Mouse (Mus musculus): ENCODE measurements around the gene Pgr. TPM values are rescaled to one million over a fixed set of nuclear protein-coding genes. Genes with fewer than 3 reads are reported as not detected.

The Pgr gene
- polyA plus RNA-seq (2012; rRNA removed): 0.04 and 0.09 TPM in 2 replicates

DNA sequence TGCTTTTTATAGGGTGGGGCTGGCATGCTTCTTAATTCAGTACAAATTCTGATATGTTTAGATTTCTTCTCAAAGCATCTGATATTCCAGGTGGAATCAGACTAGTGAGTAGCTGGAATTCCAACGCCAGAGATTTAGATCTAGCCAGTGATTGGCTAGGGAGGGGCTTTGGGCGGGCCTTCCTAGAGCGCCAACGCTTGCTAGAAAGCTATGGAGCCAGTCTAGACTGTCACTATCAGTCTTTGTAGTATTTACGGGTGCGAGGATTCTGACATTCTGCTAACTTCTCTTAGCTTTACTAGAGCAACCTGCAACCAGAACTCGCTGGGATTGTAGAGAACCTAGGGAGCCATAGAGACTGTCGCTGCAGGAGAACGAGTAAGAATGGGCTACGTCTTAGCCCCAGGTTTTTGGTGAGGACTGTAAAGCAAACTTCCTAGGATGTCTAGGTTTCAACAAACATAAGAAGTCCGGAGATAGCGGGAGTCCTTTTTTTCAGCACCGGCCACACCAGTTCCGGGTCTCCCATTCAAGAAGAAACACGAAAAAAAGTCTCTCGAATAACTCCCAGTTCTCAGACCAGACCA lies at the start of gene Pgr:
TSS of gene Pgr (plus strand) at position 218 of the 587 bp plus-strand sequence.
- DNase-seq (ENCODE audit: low read depth): no peak

DNA sequence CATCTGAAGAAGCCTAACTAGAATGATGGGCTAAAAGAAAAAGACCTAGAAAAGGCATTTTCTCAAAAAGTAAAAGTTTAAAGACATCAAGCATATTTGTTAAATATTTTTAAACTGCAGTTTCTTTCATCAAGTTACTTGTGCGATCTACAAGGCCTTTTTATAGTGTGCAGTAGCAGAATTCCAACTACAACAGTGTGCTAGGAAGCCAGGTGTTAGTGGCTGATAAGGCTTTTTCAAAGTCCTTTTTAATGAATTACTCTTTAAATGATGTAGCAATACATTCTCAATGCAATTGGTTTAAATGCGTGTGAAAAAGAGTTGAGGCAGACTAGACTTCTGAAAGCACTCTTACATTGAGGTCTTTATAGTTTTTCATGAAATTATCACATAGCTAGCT lies 42.2 kb upstream of the Pgr start:
- no peak for DNase-seq (ENCODE audit: low read depth)

DNA sequence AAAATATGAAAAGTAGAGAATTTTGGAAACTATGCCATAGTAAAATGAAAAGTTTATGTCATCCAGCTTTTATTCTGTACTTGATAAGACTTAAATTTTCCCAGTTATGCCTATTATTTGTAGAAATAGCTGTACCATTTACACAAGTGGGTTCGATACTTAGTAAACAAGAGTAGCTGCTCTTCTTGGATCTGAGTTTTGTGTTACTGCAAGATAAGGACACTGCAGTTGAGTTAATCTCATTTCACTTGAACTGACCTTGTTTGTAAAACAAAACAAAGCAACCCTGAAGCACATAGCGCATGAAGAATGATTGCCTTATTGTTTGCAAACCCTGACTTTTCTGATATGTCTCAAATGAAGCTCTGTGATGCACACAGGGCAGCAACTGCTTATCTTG lies 31.1 kb upstream of the Pgr start:
- DNase-seq (ENCODE audit: low read depth): no peak

DNA sequence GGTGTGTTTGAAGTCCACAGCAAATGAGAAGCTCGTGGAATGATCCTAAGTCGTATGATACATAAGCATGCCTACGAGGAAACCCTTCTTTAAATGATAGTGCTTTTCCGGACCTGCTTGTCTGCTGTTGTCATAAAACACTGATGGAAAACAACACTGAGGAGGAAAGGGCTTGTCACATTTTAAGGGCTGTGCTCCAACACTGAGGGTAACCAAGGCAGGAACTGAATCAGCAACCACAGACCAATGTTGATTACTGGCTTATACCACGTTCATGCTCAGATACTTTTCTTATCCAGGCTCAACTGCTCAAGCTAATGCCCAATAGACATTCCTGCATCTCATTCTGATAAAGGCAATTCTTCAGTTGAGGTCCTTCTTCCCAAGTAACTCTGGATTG lies 4.4 kb upstream of the Pgr start:
- no peak for DNase-seq (ENCODE audit: low read depth)

DNA sequence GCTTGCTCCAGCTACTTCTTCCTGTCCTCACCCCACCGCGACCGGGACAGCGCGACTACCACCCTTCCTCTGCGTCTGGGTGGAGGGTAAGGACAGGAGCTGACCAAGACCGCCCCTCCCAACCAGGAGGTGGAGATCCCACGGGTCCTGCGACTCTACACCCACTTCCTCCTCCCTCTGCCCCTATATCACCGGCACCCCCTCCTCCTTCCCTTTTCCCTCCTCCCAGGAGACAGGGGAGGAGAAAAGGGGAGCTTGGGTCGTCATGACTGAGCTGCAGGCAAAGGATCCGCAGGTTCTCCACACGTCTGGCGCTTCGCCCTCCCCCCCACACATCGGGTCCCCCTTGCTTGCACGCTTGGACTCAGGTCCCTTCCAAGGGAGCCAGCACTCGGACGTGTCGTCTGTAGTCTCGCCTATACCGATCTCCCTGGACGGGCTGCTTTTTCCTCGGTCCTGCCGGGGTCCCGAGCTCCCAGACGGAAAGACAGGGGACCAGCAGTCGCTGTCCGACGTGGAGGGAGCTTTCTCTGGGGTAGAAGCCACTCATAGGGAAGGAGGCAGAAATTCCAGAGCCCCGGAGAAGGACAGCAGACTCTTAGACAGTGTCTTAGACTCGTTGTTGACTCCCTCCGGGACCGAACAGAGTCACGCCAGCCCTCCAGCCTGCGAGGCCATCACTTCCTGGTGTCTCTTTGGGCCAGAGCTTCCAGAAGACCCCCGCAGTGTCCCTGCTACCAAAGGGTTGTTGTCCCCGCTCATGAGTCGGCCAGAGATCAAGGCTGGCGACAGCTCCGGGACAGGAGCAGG lies 775 bp downstream of the Pgr start:
- DNase-seq (ENCODE audit: low read depth): no peak

DNA sequence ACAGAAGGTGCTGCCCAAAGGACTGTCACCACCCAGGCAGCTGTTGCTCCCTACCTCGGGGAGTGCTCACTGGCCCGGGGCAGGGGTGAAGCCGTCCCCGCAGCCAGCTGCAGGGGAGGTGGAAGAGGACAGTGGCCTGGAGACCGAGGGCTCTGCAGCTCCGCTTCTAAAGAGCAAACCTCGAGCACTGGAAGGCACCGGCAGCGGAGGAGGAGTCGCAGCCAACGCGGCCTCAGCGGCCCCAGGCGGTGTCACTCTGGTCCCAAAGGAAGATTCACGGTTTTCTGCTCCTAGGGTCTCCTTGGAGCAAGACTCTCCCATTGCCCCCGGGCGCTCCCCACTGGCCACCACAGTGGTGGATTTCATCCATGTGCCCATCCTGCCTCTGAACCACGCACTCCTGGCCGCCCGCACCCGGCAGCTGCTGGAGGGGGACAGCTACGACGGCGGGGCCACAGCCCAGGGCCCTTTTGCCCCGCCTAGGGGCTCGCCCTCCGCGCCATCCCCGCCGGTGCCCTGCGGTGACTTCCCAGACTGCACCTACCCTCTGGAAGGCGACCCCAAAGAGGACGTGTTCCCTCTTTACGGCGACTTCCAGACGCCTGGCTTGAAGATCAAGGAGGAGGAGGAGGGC lies 1.5 kb downstream of the Pgr start:
- DNase-seq (ENCODE audit: low read depth): no peak

DNA sequence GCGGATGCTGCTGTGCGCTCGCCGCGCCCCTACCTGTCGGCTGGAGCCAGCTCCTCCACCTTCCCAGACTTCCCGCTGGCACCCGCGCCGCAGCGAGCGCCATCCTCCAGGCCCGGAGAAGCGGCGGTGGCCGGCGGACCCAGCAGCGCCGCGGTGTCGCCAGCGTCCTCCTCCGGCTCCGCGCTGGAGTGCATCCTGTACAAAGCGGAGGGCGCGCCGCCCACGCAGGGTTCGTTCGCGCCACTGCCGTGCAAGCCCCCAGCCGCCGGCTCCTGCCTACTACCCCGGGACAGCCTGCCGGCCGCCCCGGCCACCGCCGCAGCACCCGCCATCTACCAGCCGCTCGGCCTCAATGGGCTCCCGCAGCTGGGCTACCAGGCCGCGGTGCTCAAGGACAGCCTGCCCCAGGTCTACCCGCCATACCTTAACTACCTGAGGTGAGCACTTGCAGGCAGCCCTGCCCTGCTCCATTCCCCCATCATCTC lies 2.1 kb downstream of the Pgr start:
- DNase-seq (ENCODE audit: low read depth): no peak

DNA sequence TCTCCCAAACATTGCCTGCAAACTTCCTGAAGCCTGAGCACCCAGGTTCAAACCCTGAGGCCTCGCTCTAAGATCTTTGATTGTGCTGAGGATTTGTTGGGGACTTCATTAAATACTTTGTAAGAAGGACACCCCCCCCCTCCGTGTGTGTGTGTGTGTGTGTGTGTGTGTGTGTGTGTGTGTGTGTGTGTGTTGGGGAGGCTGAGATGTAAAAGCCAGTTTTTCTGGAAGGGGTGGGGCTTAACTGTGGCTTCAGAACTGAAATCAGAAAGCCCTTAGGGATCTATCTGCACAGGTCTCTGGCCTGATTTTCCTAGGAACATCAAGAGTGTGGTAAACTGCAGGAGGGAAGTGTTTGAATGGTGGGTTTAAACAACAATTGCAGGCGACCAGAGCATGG lies 2.6 kb downstream of the Pgr start:
- DNase-seq (ENCODE audit: low read depth): no peak

DNA sequence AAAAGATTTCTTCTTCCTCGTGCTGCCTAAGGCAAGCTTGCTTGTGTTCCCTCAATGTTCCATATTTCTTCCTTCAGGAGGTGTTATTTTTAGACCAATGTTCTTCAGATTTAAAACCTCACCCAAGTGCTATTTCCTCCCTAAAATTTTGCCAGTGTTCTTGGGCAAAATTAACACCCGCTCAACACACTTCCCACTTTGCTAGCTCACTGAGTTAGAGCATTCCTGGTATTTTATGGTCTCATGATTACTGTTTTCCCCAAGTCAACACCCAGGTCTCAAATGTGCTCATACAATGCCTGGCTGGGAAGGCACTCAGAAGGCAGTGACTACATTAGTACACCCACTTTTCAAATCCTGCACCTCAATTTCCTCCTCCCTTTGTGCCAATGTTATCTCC lies 27.9 kb downstream of the Pgr start:
- no peak for DNase-seq (ENCODE audit: low read depth)

DNA sequence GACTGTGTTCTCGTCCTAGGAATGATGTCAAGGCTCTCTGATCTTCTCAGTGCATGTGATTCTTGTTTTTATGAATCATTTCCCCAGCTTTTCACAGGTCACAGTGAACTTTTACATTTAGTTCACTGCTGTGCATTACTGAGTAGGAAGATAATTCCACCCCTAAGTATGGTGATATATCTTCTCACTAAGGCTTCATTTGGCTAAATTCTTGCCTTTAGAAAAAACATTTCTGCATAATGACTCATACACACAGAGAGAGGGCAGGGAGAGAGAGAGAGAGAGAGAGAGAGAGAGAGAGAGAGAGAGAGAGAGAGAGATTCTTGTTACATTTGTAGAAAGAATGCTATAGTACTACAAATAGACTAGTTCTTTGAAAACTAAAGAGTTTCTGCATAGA lies 38.1 kb downstream of the Pgr start:
- DNase-seq (ENCODE audit: low read depth): no peak

DNA sequence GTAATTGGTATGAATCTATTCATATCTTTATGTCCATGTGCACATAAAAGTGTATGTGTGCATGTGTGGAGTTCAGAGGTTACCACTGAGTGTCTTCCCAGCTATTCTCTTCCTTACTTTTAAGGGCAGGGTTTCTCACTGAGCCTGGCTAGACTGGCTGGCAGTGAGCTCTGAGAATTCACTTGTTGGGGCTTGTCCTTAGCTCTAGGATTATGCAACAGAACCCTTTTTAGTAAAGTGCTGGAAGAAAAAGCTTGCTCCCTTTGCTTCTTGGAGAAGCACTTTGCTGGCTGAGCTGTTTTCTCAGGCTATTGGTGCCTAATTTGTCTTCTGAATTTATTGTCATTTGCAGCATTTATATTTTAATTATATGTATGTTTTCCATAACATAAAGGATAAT lies 53.7 kb downstream of the Pgr start:
- DNase-seq (ENCODE audit: low read depth): no peak

DNA sequence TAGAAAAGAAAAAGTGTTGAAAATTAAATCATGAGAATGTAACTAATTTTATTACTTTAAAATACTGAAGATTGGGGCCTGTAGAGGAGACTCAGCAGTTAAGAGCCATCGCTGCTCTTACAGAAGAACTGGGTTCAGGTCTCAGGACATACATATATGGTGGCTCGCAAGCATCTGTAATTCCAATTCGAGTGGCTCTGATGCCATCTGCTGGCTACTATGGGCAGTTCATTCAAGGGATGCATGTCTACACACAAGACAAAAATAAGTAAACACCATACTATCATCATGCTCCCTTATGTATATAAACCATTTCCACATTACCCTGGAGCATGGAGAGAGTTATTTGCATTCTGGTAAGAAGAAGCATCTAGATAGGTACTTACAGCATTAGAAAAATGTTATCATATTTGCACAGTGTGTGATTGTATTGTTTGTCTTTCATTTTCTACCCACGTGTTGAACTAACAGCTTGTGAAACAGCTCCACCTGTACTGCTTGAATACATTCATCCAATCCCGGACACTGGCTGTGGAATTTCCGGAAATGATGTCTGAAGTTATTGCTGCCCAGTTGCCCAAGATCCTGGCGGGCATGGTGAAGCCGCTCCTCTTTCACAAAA lies 65.0 kb downstream of the Pgr start:
- no peak for DNase-seq (ENCODE audit: low read depth)

DNA sequence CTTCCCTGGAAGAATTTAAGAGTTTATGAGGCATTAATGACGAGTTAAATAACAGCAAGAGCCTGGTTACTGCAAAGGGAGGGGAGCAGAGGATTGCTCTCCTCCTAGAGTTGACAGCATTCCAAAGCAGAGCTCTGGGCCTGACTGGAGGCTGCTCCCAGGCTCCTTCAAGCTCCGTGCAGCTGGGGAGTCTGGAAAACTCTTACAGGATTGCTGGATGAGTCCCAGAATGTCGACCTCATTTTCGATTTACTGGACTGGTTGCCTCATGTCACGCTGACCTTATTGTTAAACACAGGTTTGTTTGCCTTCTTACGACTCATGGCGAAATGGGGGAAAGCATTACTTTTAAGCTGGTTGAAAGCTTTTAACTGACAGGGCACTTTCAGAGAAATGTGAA lies 70.6 kb downstream of the Pgr start:
- DNase-seq (ENCODE audit: low read depth): no peak

DNA sequence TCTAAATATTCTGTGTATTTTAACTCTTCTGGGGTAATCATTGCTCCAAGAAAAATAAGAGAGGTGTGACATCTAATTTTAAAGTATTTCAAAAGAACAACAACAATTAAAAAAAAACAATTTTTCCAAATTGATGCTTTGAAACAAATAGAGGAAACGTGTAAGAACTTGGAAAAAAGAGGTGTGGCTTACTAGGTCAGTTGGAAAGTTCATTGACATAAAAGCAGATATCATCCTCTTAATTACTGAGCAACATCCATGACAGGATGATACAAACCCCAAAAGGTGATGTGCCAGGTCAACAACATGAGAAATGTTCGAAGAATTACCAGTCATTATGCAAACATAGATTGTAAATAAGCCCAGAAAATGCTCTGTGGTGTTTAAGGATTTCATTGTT lies 71.9 kb downstream of the Pgr start, which contains the start of gene Gm16485:
TSS of gene Gm16485 (plus strand) at position 301 of the 400 bp plus-strand sequence.
- DNase-seq (ENCODE audit: low read depth): no peak

DNA sequence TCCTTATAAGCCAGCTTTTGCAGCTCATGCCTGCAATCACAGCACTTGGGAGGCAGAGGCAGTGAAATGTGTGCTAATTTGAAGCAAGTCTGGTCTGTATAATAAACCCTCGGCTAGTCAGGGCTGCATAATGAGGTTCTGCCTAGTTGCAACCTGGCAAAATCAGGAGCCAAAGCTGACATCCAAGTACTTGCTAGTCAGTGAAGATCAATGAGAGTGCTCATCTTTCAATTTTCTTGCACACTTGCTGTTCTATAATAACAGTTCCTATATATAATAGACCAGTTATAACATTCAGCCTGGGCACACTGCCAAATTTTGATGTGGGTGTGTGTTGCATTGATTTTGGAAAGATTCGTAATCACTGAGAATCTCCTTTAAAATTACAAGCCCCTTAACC lies 78.1 kb downstream of the Pgr start:
- DNase-seq (ENCODE audit: low read depth): no peak

DNA sequence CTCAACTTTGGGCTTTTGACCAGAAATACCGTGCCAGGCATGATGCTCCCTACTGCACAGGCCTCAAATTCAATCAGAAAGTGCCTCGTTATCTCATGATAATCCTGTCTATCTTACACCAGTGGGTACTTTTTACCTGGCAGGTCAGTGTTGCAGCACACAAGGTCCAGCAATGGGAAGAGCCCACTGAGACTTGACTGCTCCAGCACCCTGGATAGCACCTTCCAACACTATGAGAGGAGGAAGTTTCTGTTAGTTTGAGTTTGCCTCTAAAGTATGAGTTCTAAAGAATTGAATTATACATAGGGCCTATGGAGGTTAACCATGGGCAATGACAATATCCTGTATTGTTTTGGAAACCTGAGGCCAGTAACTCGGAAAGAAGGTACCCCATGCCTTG lies 82.7 kb downstream of the Pgr start:
- no peak for DNase-seq (ENCODE audit: low read depth)

DNA sequence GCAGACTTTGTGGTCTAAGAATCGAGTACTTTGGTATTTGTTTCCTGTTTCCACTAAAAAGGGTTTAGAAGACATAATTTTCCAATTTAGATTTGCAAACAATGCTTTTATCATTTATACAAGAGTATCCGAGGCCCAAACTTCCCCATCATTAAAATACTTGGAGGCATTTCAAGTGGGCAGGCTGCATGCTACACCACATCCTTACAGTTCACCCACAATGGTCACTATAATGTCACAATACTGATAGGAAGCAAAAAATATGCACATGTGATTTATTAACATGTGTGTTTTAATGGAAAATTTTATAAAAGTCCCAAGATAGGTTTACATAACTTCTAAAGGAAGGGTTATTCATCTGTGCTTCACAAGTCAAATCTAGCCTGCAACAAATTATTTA lies 96.9 kb downstream of the Pgr start:
- DNase-seq (ENCODE audit: low read depth): no peak

DNA sequence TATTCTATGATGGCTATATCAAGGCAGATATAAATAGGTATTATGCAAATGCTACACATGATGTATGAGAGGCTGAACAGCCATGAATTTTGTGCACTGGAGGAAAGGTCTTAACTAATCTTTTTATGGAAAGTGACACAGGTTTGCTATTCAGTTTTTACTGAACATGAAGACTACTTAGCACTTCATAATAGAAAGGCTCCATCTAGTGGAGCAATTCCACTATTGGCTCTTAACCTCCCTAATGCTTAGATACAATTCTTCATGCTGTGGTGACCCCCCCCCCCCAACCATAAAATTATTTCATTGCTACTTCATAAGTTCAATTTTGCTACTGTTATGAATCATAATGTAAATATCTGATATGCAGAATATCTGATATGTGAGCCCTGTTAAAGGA lies 101.5 kb downstream of the Pgr start:
- no peak for DNase-seq (ENCODE audit: low read depth)

DNA sequence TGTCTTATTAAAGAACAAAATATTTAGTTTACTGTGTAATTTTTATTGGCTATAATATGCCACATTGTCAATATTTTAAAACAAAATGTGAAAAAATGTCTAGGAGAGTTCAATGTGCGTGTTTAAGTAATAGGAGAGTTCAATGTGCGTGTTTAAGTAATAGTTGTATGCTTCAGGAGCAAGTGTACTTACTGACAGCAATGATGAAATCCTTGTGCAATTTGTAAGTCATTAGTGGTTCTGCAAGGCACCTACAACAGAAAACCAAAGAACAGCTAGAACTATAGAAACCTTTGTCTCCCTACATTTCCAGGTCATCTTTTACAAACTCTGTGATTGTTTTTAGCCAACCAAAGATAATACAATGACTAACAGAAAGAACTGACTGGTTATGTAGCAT lies 115.5 kb downstream of the Pgr start:
- DNase-seq (ENCODE audit: low read depth): no peak

All from gonadal fat pad, adult 2 months (tissue).